In the genomic region with DNA sequence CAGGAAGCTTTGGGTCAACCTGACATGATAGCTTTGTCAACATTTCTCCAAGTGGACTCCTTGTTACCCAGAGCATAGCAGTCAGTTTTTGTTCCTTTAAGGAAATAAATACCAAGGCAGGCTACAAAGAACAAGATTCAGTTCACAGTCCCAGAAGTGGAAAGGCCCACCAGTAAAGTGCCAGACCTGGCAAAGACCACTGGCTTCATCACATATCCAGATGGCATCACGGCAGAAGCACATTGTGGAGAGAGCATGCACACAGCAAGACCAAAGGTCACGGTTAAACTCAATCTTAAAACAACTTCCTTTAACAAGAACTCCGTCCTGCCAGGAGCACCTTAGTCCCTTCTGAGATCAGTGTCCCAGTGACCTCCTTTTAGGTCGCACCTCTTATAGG, we compare ENCODE assay signal across 13 mouse cellular contexts.
"Had no signal": no experiment of that assay in that cellular context is flagged by ENCODE, and none has a peak within 500 bp of the region (broad histone marks: within the 10 kb centered on the region; RNA-seq: fewer than 3 reads in every experiment).

No protein-coding gene starts in this region.

- DNase-seq: kidney, postnatal 10 days; kidney, postnatal 36 days; layer of hippocampus, postnatal 36 days; left cerebral cortex, postnatal 4 days; liver, postnatal 0 days; lung, embryonic 14.5 days; retina, postnatal 1 day; right cerebral cortex, postnatal 25 days; spleen, adult 18-20 months; thymus, adult 18-20 months; thymus, postnatal 36 days had no signal

- ATAC-seq: liver, postnatal 0 days; lung, postnatal 0 days; midbrain, embryonic 15.5 days had no signal
